Mouse (Mus musculus): ENCODE data around the gene a. TPM values are rescaled to one million over a fixed set of nuclear protein-coding genes. Genes with fewer than 3 reads are reported as not detected.

The a gene
- 1.6 TPM in 1 of 2 replicates, not detected in the other for polyA plus RNA-seq (2015; fragmentation: Nextera tagmentation; extraction: Ambion mirVana)

- peak; percentile 97 for ATAC-seq (ENCODE audit: low read depth)
Measured at GRCm38 (mm10) chr2:154790656-154791483, at the start of gene a, which contains the start of gene Raly. Gene a, plus strand, starts transcription at chr2:154791402. Gene Raly, plus strand, starts transcription at chr2:154791096.

GRCm38 (mm10) chr2:154742911-154743819 is 48.0 kb upstream of the a start:
- no peaks in the 10 kb centered on the region for H3K27me3 ChIP-seq
- H3K36me3 ChIP-seq = no peaks in the 10 kb centered on the region
- WGBS = 75% methylated on average over 10 of the region's 10 CpGs

More at GRCm38 (mm10) chr2:154790656-154791483, at the start of gene a, which contains the start of gene Raly:
- peaks cover 38% of the 10 kb centered on the region for H3K4me1 ChIP-seq (replicated peaks)
- WGBS = under 1% methylated on average over 89 of the region's 89 CpGs
- H3K36me3 ChIP-seq = no peaks in the 10 kb centered on the region
- H3K4me2 ChIP-seq = peak within 1 kb of the TSS; percentile 98
- peak within 1 kb of the TSS; percentile 98 for H3K4me3 ChIP-seq
- H3K27ac ChIP-seq (replicated peaks) = peak within 1 kb of the TSS; percentile 99
- H3K27me3 ChIP-seq = no peaks in the 10 kb centered on the region
- no peaks in the 10 kb centered on the region for H3K9me3 ChIP-seq
- H3K9ac ChIP-seq = peak within 1 kb of the TSS; percentile 94

GRCm38 (mm10) chr2:154743915-154744314 is 47.3 kb upstream of the a start:
- Histone ChIP-seq H3K4me1 (replicated peaks) (peaks cover 14% of the 10 kb centered on the region), H3K27me3 (no peaks in the 10 kb centered on the region), H3K9ac (no peak overlapping the region), H3K36me3 (no peaks in the 10 kb centered on the region), H3K4me3 (no peak overlapping the region), H3K27ac (replicated peaks) (no peak overlapping the region), H3K9me3 (no peaks in the 10 kb centered on the region), H3K4me2 (no peak overlapping the region)
- WGBS = 59% methylated on average over 4 of the region's 4 CpGs
- ATAC-seq (ENCODE audit: low read depth) = no peak

More at GRCm38 (mm10) chr2:154742911-154743819, 48.0 kb upstream of the a start:
- Histone ChIP-seq H3K4me1 (replicated peaks) (peaks cover 9% of the 10 kb centered on the region; the same call in 1 of the 2 replicates), H3K9me3 (no peaks in the 10 kb centered on the region), H3K4me3 (no peak overlapping the region), H3K27ac (replicated peaks) (no peak overlapping the region), H3K4me2 (no peak overlapping the region), H3K9ac (no peak overlapping the region)
- ATAC-seq (ENCODE audit: low read depth) = no peak

DNA sequence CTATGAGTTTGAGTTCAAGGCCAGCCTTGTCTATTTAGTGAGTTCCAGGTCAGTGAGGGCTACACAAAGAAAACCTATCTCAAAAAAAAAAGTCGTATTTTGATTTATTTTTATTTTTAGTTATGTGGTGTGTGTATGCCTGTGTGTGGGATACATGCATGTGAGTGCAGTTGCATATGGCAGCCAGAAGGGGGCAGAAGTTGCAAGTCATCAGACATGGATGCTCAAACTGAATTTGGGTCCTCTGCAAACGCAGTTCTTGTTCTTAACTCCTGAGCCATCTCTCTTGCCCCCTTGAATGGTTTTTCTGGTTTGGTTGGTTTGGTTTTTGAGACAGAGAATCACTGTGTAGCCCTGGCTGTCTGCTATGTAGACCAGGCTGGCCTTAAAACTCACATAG is 42.8 kb upstream of the a start:
- 88% methylated on average over 2 of the region's 2 CpGs for WGBS
- H3K4me2 ChIP-seq = no peak overlapping the region
- H3K4me3 ChIP-seq = no peak overlapping the region
- H3K9ac ChIP-seq = no peak overlapping the region
- H3K4me1 ChIP-seq (replicated peaks) = peaks cover 22% of the 10 kb centered on the region
- ATAC-seq (ENCODE audit: low read depth) = no peak
- no peaks in the 10 kb centered on the region for H3K36me3 ChIP-seq
- no peaks in the 10 kb centered on the region for H3K9me3 ChIP-seq
- H3K27me3 ChIP-seq = no peaks in the 10 kb centered on the region
- H3K27ac ChIP-seq (replicated peaks) = peak overlapping the region; percentile 66; the same call in 1 of the 2 replicates

GRCm38 (mm10) chr2:154749046-154750036 is 41.9 kb upstream of the a start:
- Histone ChIP-seq H3K4me2 (peak overlapping the region; percentile 37), H3K27me3 (no peaks in the 10 kb centered on the region), H3K9me3 (no peaks in the 10 kb centered on the region), H3K4me3 (no peak overlapping the region), H3K4me1 (replicated peaks) (peaks cover 21% of the 10 kb centered on the region), H3K27ac (replicated peaks) (peak overlapping the region; percentile 66), H3K36me3 (no peaks in the 10 kb centered on the region), H3K9ac (no peak overlapping the region)
- 33% methylated on average over 23 of the region's 23 CpGs for whole genome bisulfite sequencing
- ATAC-seq (ENCODE audit: low read depth) = peak; percentile 84

DNA sequence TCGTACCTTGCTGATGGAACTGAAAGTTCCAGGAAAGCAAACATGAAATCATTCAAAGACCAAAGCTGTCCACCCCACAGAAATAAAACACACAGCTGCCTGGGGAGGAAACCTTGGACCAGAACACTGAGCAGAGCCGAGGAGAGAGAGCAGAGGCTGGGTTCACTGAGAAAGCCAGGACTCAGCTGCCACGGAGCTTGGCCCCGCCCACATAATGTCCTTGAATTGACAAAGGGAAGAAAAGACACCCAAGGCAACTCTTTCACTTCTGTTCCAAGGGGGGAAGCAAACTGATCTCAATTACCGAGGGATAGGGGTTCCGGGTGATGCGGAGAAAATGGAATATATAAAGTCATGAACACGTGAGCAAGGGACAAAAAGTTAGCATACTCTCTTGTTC is 39.3 kb upstream of the a start:
- Histone ChIP-seq H3K36me3 (no peaks in the 10 kb centered on the region), H3K27me3 (no peaks in the 10 kb centered on the region), H3K9ac (no peak overlapping the region), H3K27ac (replicated peaks) (no peak overlapping the region), H3K4me3 (no peak overlapping the region), H3K9me3 (no peaks in the 10 kb centered on the region), H3K4me2 (no peak overlapping the region), H3K4me1 (replicated peaks) (peaks cover 21% of the 10 kb centered on the region)
- ATAC-seq (ENCODE audit: low read depth) = no peak
- WGBS = 46% methylated on average over 8 of the region's 8 CpGs

DNA sequence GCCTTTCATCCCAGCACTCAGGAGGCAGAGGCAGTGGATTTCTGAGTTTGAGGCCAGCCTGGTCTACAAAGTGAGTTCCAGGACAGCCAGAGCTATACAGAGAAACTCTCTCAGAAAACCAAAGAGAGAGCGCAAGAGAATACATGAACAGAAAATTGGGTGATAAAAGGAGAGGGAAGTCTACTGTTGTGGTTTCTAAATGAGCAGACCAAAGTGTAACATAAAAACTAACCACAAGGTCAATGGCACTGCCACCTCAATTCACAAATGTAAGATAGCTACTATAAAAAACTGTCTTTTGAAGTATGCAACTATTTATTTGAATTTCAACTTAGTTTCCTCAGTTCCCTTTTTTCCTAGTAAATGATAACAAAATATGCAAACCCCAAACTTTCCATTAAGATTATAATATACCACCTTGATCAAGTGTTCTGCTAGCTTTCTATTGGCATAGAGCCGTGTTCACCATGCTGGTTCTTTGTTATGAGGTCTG is 37.1 kb upstream of the a start:
- Histone ChIP-seq H3K9me3 (no peaks in the 10 kb centered on the region), H3K27me3 (no peaks in the 10 kb centered on the region), H3K36me3 (no peaks in the 10 kb centered on the region), H3K4me1 (replicated peaks) (peaks cover 13% of the 10 kb centered on the region), H3K4me2 (no peak overlapping the region), H3K9ac (no peak overlapping the region), H3K27ac (replicated peaks) (no peak overlapping the region), H3K4me3 (no peak overlapping the region)
- WGBS = 90% methylated on average over 2 of the region's 2 CpGs
- no peak for ATAC-seq (ENCODE audit: low read depth)

GRCm38 (mm10) chr2:154755791-154756190 is 35.4 kb upstream of the a start:
- ATAC-seq (ENCODE audit: low read depth) = no peak
- Histone ChIP-seq H3K9me3 (no peaks in the 10 kb centered on the region), H3K27me3 (no peaks in the 10 kb centered on the region), H3K36me3 (no peaks in the 10 kb centered on the region), H3K4me3 (no peak overlapping the region), H3K4me1 (replicated peaks) (no peaks in the 10 kb centered on the region; the same call in 1 of the 2 replicates), H3K4me2 (no peak overlapping the region), H3K9ac (no peak overlapping the region), H3K27ac (replicated peaks) (no peak overlapping the region)
- WGBS = 61% methylated on average over 6 of the region's 6 CpGs

GRCm38 (mm10) chr2:154757691-154758090 is 33.5 kb upstream of the a start:
- Histone ChIP-seq H3K9ac (no peak overlapping the region), H3K4me2 (no peak overlapping the region), H3K4me3 (no peak overlapping the region), H3K27me3 (no peaks in the 10 kb centered on the region), H3K4me1 (replicated peaks) (no peaks in the 10 kb centered on the region), H3K27ac (replicated peaks) (no peak overlapping the region), H3K9me3 (no peaks in the 10 kb centered on the region; the same call in 1 of the 2 replicates), H3K36me3 (no peaks in the 10 kb centered on the region)
- no peak for ATAC-seq (ENCODE audit: low read depth)
- WGBS = 65% methylated on average over 5 of the region's 5 CpGs

DNA sequence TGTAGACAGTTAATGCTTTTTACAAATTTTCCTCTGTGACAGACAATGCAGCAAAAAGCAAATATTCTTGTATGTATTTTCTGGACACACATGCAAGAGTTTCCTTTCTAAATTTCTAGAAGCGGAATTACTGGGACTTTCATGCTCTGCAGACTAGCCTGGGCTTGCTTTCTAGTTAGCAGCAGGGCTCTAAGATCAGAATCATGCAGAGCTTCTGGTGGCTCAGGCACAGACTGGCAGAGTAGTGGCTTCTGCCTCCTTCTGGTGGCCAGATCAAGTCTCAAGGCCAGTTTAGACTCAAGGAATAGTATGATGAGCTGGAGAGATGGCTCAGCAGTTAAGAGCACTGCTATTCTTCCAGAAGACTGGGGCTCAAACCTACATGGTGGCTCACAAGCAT is 32.7 kb upstream of the a start:
- ATAC-seq (ENCODE audit: low read depth) = no peak
- Histone ChIP-seq H3K4me3 (no peak overlapping the region), H3K36me3 (no peaks in the 10 kb centered on the region), H3K27ac (replicated peaks) (no peak overlapping the region), H3K27me3 (no peaks in the 10 kb centered on the region), H3K9ac (no peak overlapping the region), H3K9me3 (no peaks in the 10 kb centered on the region; the same call in 1 of the 2 replicates), H3K4me2 (no peak overlapping the region), H3K4me1 (replicated peaks) (peaks cover 4% of the 10 kb centered on the region; the same call in 1 of the 2 replicates)
- 94% methylated on average over 1 of the region's 1 CpGs for WGBS

GRCm38 (mm10) chr2:154763226-154763625 is 28.0 kb upstream of the a start:
- no peaks in the 10 kb centered on the region for H3K27me3 ChIP-seq
- H3K9me3 ChIP-seq = no peaks in the 10 kb centered on the region; the same call in 1 of the 2 replicates
- no peak overlapping the region for H3K27ac ChIP-seq (replicated peaks)
- H3K4me2 ChIP-seq = no peak overlapping the region
- H3K36me3 ChIP-seq = no peaks in the 10 kb centered on the region
- WGBS = 73% methylated on average over 3 of the region's 3 CpGs
- no peak overlapping the region for H3K9ac ChIP-seq
- no peak for ATAC-seq (ENCODE audit: low read depth)
- no peak overlapping the region for H3K4me3 ChIP-seq
- peaks cover 7% of the 10 kb centered on the region; the same call in 1 of the 2 replicates for H3K4me1 ChIP-seq (replicated peaks)
